Mouse (Mus musculus) stomach, embryonic 14.5 days (tissue): ENCODE results near the gene Ghr. TPM values are rescaled to one million over a fixed set of nuclear protein-coding genes. Genes with fewer than 3 reads are reported as not detected.

ENCODE experiments used
- ATAC-seq: fragments of 200-750 bp; cut with Nextera tagmentation; 2 replicates; pipeline ENCODE4 v1.8.0; 2017; ENCODE audit warnings: low read depth, moderate TSS enrichment; ENCODE audit not compliant: insufficient number of reproducible peaks, insufficient read depth, low FRiP score
- H3K27ac ChIP-seq: fragments of 300-500 bp; sonication (generic); 2 replicates; pipeline ENCODE4 v1.5.1; 2014; ENCODE audit warnings: mild to moderate bottlenecking, low read length, moderate library complexity, mixed read lengths
- H3K27me3 ChIP-seq: fragments of 300-500 bp; sonication (generic); 2 replicates; pipeline ENCODE4 v1.6.1; 2014; ENCODE audit warnings: low read length, control low read depth, mixed read lengths; ENCODE audit not compliant: control insufficient read depth, insufficient read depth
- H3K36me3 ChIP-seq: fragments of 300-500 bp; sonication (generic); 2 replicates; pipeline ENCODE4 v1.6.1; 2014; ENCODE audit warnings: mild to moderate bottlenecking, control low read depth, low read length, moderate library complexity, mixed read lengths; ENCODE audit not compliant: control insufficient read depth, insufficient read depth
- H3K4me1 ChIP-seq: fragments of 300-500 bp; sonication (generic); 2 replicates; pipeline ENCODE4 v1.6.1; 2014; ENCODE audit warnings: low read length, control low read depth, mixed read lengths; ENCODE audit not compliant: control insufficient read depth, insufficient read depth
- H3K4me2 ChIP-seq: fragments of 300-500 bp; sonication (generic); replicated peaks from 2 replicates; pipeline ENCODE4 v1.6.1; 2014; ENCODE audit warnings: low read depth, low read length, control low read depth
- H3K4me3 ChIP-seq: fragments of 300-500 bp; sonication (generic); 2 replicates; pipeline ENCODE4 v1.5.1; 2014; ENCODE audit warnings: low read depth, low read length, control low read depth
- H3K9ac ChIP-seq: fragments of 300-500 bp; sonication (generic); replicated peaks from 2 replicates; pipeline ENCODE4 v1.6.1; 2014; ENCODE audit warnings: low read depth, mild to moderate bottlenecking, control low read depth, low read length, moderate library complexity, mixed read lengths
- H3K9me3 ChIP-seq: fragments of 300-500 bp; sonication (generic); 2 replicates; pipeline ENCODE4 v1.6.1; 2016; ENCODE audit warnings: low read depth, low read length, control low read depth; ENCODE audit not compliant: control insufficient read depth
- WGBS: fragments of 180-500 bp; shearing (Covaris S2); extraction: QIAGEN DNeasy Blood & Tissue Kit; methylation state at CpG from one replicate; pipeline ENCODE4 v1.1.7; 2014; 5-methylcytosine and 5-hydroxymethylcytosine counted together
- polyA plus RNA-seq: library from polyadenylated mRNA; unstranded; fragments of >200 nt; fragmentation: Nextera tagmentation; extraction: Ambion mirVana; gene quantifications from 2 replicates; pipeline ENCODE4 v1.2.1, GENCODE M21; 2014

Ghr gene
- polyA plus RNA-seq, 1 experiment from 2014 or later, result 149 TPM

GRCm38 (mm10) chr15:3488601-3489000 is 94.7 kb downstream of the Ghr start:
- no peaks in the 10 kb centered on the region for H3K36me3 ChIP-seq
- WGBS, result 57% methylated on average over 3 of the region's 3 CpGs
- no peak overlapping the region for H3K4me2 ChIP-seq
- H3K9me3 ChIP-seq, result no peaks in the 10 kb centered on the region
- H3K9ac ChIP-seq, result no peak overlapping the region
- peaks cover 5% of the 10 kb centered on the region; the same call in 1 of the 2 replicates for H3K4me1 ChIP-seq
- no peak for ATAC-seq
- no peaks in the 10 kb centered on the region for H3K27me3 ChIP-seq
- H3K27ac ChIP-seq, result no peak overlapping the region
- no peak overlapping the region for H3K4me3 ChIP-seq

- 59% methylated on average over 5 of the region's 5 CpGs for WGBS
- H3K4me3 ChIP-seq, result no peak overlapping the region
- no peak for ATAC-seq
- no peaks in the 10 kb centered on the region for H3K36me3 ChIP-seq
- H3K27ac ChIP-seq, result no peak overlapping the region
- no peak overlapping the region for H3K4me2 ChIP-seq
- peaks cover 5% of the 10 kb centered on the region; the same call in 1 of the 2 replicates for H3K4me1 ChIP-seq
- H3K27me3 ChIP-seq, result no peaks in the 10 kb centered on the region
- H3K9ac ChIP-seq, result no peak overlapping the region
- H3K9me3 ChIP-seq, result no peaks in the 10 kb centered on the region
These were observed 96.6 kb downstream of the Ghr start for GRCm38 (mm10) chr15:3486691-3487090.

- Histone ChIP-seq H3K27ac (no peak overlapping the region), H3K4me3 (no peak overlapping the region), H3K4me2 (no peak overlapping the region), H3K9me3 (no peaks in the 10 kb centered on the region), H3K36me3 (no peaks in the 10 kb centered on the region), H3K9ac (no peak overlapping the region), H3K27me3 (no peaks in the 10 kb centered on the region), H3K4me1 (peaks cover 5% of the 10 kb centered on the region; the same call in 1 of the 2 replicates)
- no peak for ATAC-seq
- 94% methylated on average over 1 of the region's 1 CpGs for WGBS
These were observed 97.9 kb downstream of the Ghr start for GRCm38 (mm10) chr15:3485367-3485766.

- Histone ChIP-seq H3K9me3 (no peaks in the 10 kb centered on the region), H3K9ac (no peak overlapping the region), H3K27me3 (no peaks in the 10 kb centered on the region), H3K4me2 (no peak overlapping the region), H3K4me3 (no peak overlapping the region), H3K4me1 (no peaks in the 10 kb centered on the region), H3K27ac (no peak overlapping the region), H3K36me3 (no peaks in the 10 kb centered on the region)
- no peak for ATAC-seq
- WGBS, result 80% methylated on average over 3 of the region's 3 CpGs
These were observed 99.8 kb downstream of the Ghr start for GRCm38 (mm10) chr15:3483451-3483850.

- no peak overlapping the region for H3K27ac ChIP-seq
- no peaks in the 10 kb centered on the region for H3K36me3 ChIP-seq
- 88% methylated on average over 4 of the region's 4 CpGs for WGBS
- no peak for ATAC-seq
- H3K27me3 ChIP-seq, result no peaks in the 10 kb centered on the region
- no peaks in the 10 kb centered on the region for H3K4me1 ChIP-seq
- H3K4me3 ChIP-seq, result no peak overlapping the region
- no peak overlapping the region for H3K9ac ChIP-seq
- no peaks in the 10 kb centered on the region for H3K9me3 ChIP-seq
- H3K4me2 ChIP-seq, result no peak overlapping the region
These were observed 114.1 kb downstream of the Ghr start for GRCm38 (mm10) chr15:3469230-3469629.

GRCm38 (mm10) chr15:3466608-3467007 is 116.7 kb downstream of the Ghr start:
- Histone ChIP-seq H3K9ac (no peak overlapping the region), H3K4me2 (no peak overlapping the region), H3K9me3 (no peaks in the 10 kb centered on the region), H3K36me3 (no peaks in the 10 kb centered on the region), H3K27me3 (no peaks in the 10 kb centered on the region), H3K4me1 (no peaks in the 10 kb centered on the region), H3K27ac (no peak overlapping the region), H3K4me3 (no peak overlapping the region)
- WGBS, result 62% methylated on average over 4 of the region's 4 CpGs
- no peak for ATAC-seq

- no peak overlapping the region for H3K27ac ChIP-seq
- H3K27me3 ChIP-seq, result no peaks in the 10 kb centered on the region
- no peak for ATAC-seq
- H3K4me1 ChIP-seq, result no peaks in the 10 kb centered on the region
- no peak overlapping the region for H3K9ac ChIP-seq
- H3K4me2 ChIP-seq, result no peak overlapping the region
- no peaks in the 10 kb centered on the region for H3K9me3 ChIP-seq
- H3K4me3 ChIP-seq, result no peak overlapping the region
- H3K36me3 ChIP-seq, result no peaks in the 10 kb centered on the region
- WGBS, result 56% methylated on average over 4 of the region's 4 CpGs
These were observed 118.5 kb downstream of the Ghr start for GRCm38 (mm10) chr15:3464754-3465153.

GRCm38 (mm10) chr15:3456543-3456942 is 126.7 kb downstream of the Ghr start:
- Histone ChIP-seq H3K36me3 (peaks cover 13% of the 10 kb centered on the region; the same call in 1 of the 2 replicates), H3K4me2 (no peak overlapping the region), H3K4me3 (no peak overlapping the region), H3K9ac (no peak overlapping the region), H3K9me3 (no peaks in the 10 kb centered on the region), H3K27ac (no peak overlapping the region), H3K4me1 (no peaks in the 10 kb centered on the region), H3K27me3 (no peaks in the 10 kb centered on the region)
- WGBS, result 76% methylated on average over 4 of the region's 4 CpGs
- no peak for ATAC-seq

- Histone ChIP-seq H3K4me3 (no peak overlapping the region), H3K9ac (no peak overlapping the region), H3K4me1 (no peaks in the 10 kb centered on the region), H3K27me3 (no peaks in the 10 kb centered on the region), H3K27ac (no peak overlapping the region), H3K4me2 (no peak overlapping the region), H3K9me3 (no peaks in the 10 kb centered on the region), H3K36me3 (peaks cover 13% of the 10 kb centered on the region; the same call in 1 of the 2 replicates)
- ATAC-seq, result no peak
These were observed 127.7 kb downstream of the Ghr start for GRCm38 (mm10) chr15:3455572-3455971.
